Comparison of ENCODE assay signal across 8 mouse cellular contexts in genomic region chr1:75450314-75451005, GRCm38 (mm10). TPM values are rescaled to one million over a fixed set of nuclear protein-coding genes. Genes with fewer than 3 reads are reported as not detected.
A peak's percentile ranks its signal among the peaks of the same experiment; 100 is the strongest.
DNase-seq lines count a peak whose midpoint lies in the region; ATAC-seq lines count a peak whose summit lies in the region.

Gene Asic4 (plus strand): TSS chr1:75450436.

- H3K4me2 ChIP-seq in kidney, embryonic 16.5 days (replicated peaks; ENCODE audit: low read depth, low read length): peak within 1 kb of the TSS; percentile 56
- peak within 1 kb of the TSS; percentile 73 for H3K4me2 ChIP-seq in hindbrain, embryonic 15.5 days

- H3K27ac ChIP-seq in kidney, embryonic 16.5 days (ENCODE audit: low read length): no peak within 1 kb of the TSS
- peak within 1 kb of the TSS; percentile 43 for H3K27ac ChIP-seq in hindbrain, embryonic 15.5 days (replicated peaks)
- H3K27ac ChIP-seq in midbrain, embryonic 10.5 days (replicated peaks): peak within 1 kb of the TSS; percentile 91

- H3K27me3 ChIP-seq in kidney, embryonic 16.5 days (ENCODE audit: insufficient read depth, low read length): peaks cover 50% of the 10 kb centered on the region
- H3K27me3 ChIP-seq in hindbrain, embryonic 15.5 days: peaks cover 15% of the 10 kb centered on the region; the same call in 1 of the 2 replicates
- H3K27me3 ChIP-seq in midbrain, embryonic 10.5 days (ENCODE audit: low read depth, poor library complexity, severe bottlenecking): peaks cover 92% of the 10 kb centered on the region

- 4% methylated on average over 35 of the region's 35 CpGs for WGBS in kidney, embryonic 16.5 days
- WGBS in hindbrain, embryonic 15.5 days: 3% methylated on average over 35 of the region's 35 CpGs
- 2% methylated on average over 35 of the region's 35 CpGs for WGBS in midbrain, embryonic 10.5 days

- H3K4me1 ChIP-seq in kidney, embryonic 16.5 days (ENCODE audit: insufficient read depth, low read length): peaks cover 79% of the 10 kb centered on the region
- peaks cover 77% of the 10 kb centered on the region for H3K4me1 ChIP-seq in hindbrain, embryonic 15.5 days (replicated peaks)
- H3K4me1 ChIP-seq in midbrain, embryonic 10.5 days: peaks cover 96% of the 10 kb centered on the region

- DNase-seq in kidney, postnatal 14 days: no peak
- peak; percentile 50 for DNase-seq in midbrain, embryonic 10.5 days (ENCODE audit: low spot score)
- DNase-seq in spleen, postnatal 14 days (ENCODE audit: low spot score in 2 of 2): no peak
- DNase-seq in gastrocnemius, postnatal 10 days: no peak
- DNase-seq in ovary, postnatal 36 days (ENCODE audit: low spot score): no peak

- H3K36me3 ChIP-seq in kidney, embryonic 16.5 days (ENCODE audit: insufficient read depth, low read length): no peaks in the 10 kb centered on the region
- no peaks in the 10 kb centered on the region for H3K36me3 ChIP-seq in hindbrain, embryonic 15.5 days
- H3K36me3 ChIP-seq in midbrain, embryonic 10.5 days: no peaks in the 10 kb centered on the region

- H3K9ac ChIP-seq in kidney, embryonic 16.5 days (replicated peaks; ENCODE audit: low read length): peak within 1 kb of the TSS; percentile 37
- H3K9ac ChIP-seq in hindbrain, embryonic 15.5 days: peak within 1 kb of the TSS; percentile 51

- no peak for ATAC-seq in kidney, embryonic 16.5 days (ENCODE audit: low FRiP score, low TSS enrichment)
- ATAC-seq in common myeloid progenitor, adult 5-6 weeks (replicated peaks; ENCODE audit: low read depth, poor library complexity, severe bottlenecking): peak; percentile 43
- 0 out of 2 replicates have a peak, but pooled peaks have one; percentile 17 for ATAC-seq in hindbrain, embryonic 15.5 days (ENCODE audit: low FRiP score, low read depth)

- H3K4me3 ChIP-seq in kidney, embryonic 16.5 days (ENCODE audit: low read length): peak within 1 kb of the TSS; percentile 31
- H3K4me3 ChIP-seq in hindbrain, embryonic 15.5 days: peak within 1 kb of the TSS; percentile 40
- peak within 1 kb of the TSS; percentile 54 for H3K4me3 ChIP-seq in midbrain, embryonic 10.5 days

- H3K9me3 ChIP-seq in kidney, embryonic 16.5 days (ENCODE audit: low read length): no peaks in the 10 kb centered on the region
- no peaks in the 10 kb centered on the region for H3K9me3 ChIP-seq in hindbrain, embryonic 15.5 days
- no peaks in the 10 kb centered on the region for H3K9me3 ChIP-seq in midbrain, embryonic 10.5 days (replicated peaks)

RNA-seq across cellular contexts. Expression of gene Asic4, which starts in this region (rescaled TPM):
- polyA plus RNA-seq in kidney, embryonic 16.5 days (2015; fragmentation: Nextera tagmentation; extraction: Ambion mirVana): 1.00 and 1.5 TPM in 2 replicates
- not detected in 2 replicates for total RNA-seq in common myeloid progenitor, adult 5-6 weeks (2017)
- 21.2 and 22.8 TPM in 2 replicates for polyA plus RNA-seq in hindbrain, embryonic 15.5 days (2015; fragmentation: Nextera tagmentation; extraction: Ambion mirVana)
- polyA plus RNA-seq in midbrain, embryonic 10.5 days (2016; fragmentation: Nextera tagmentation; extraction: Ambion mirVana): 6.1 and 17.7 TPM in 2 replicates
- not detected for total RNA-seq in gastrocnemius, postnatal 10 days (2021)

Comparison
In these comparisons a context has a peak if more than half of its experiments do, and no peak if none do; other contexts are left out.
1. Peak in ATAC-seq in common myeloid progenitor, adult 5-6 weeks; RNA of the gene not detected or under 1 TPM.